Comparison of ENCODE assay signal across 8 mouse cellular contexts in genomic region chr11:112621385-112622120, GRCm38 (mm10).
A peak's percentile ranks its signal among the peaks of the same experiment; 100 is the strongest.
DNase-seq lines count a peak whose midpoint lies in the region; ATAC-seq and TF ChIP-seq lines count a peak whose summit lies in the region.

No protein-coding gene starts in this region.

- ATAC-seq in kidney, embryonic 15.5 days (replicated peaks; ENCODE audit: low FRiP score), result peak; percentile 47; the same call in 1 of the 2 replicates
- ATAC-seq in heart, embryonic 15.5 days (replicated peaks; ENCODE audit: insufficient number of reproducible peaks, insufficient read depth, low FRiP score, low read depth), result 0 out of 2 replicates have a peak, but pooled peaks have one; percentile 25
- ATAC-seq in midbrain, embryonic 15.5 days (replicated peaks), result no peak
- ATAC-seq in liver, embryonic 12.5 days, result no peak

- H3K4me3 ChIP-seq in kidney, embryonic 15.5 days (replicated peaks), result no peak overlapping the region
- peak overlapping the region; percentile 6; the same call in 1 of the 2 replicates for H3K4me3 ChIP-seq in heart, embryonic 15.5 days
- no peak overlapping the region for H3K4me3 ChIP-seq in midbrain, embryonic 15.5 days
- no peak overlapping the region for H3K4me3 ChIP-seq in thymus, adult 2 months (ENCODE audit: control insufficient read depth, insufficient read depth, low read length)
- no peak overlapping the region for H3K4me3 ChIP-seq in liver, embryonic 12.5 days

- no peak overlapping the region for H3K9ac ChIP-seq in kidney, embryonic 15.5 days
- no peak overlapping the region for H3K9ac ChIP-seq in heart, embryonic 15.5 days
- no peak overlapping the region for H3K9ac ChIP-seq in midbrain, embryonic 15.5 days
- no peak overlapping the region for H3K9ac ChIP-seq in liver, embryonic 12.5 days

- H3K4me1 ChIP-seq in kidney, embryonic 15.5 days, result peaks cover 21% of the 10 kb centered on the region
- H3K4me1 ChIP-seq in heart, embryonic 15.5 days (replicated peaks), result peaks cover 5% of the 10 kb centered on the region
- H3K4me1 ChIP-seq in midbrain, embryonic 15.5 days, result peaks cover 6% of the 10 kb centered on the region
- H3K4me1 ChIP-seq in thymus, adult 2 months (replicated peaks; ENCODE audit: control insufficient read depth, insufficient read depth, low read length), result no peaks in the 10 kb centered on the region
- no peaks in the 10 kb centered on the region for H3K4me1 ChIP-seq in liver, embryonic 12.5 days

- no peak for TF ChIP-seq POLR2A in thymus, adult 2 months (IDR thresholded peaks at IDR 0.05; ENCODE audit: control insufficient read depth, extremely low read depth, insufficient read depth, low read length, poor library complexity)

- H3K27ac ChIP-seq in kidney, embryonic 15.5 days, result peak overlapping the region; percentile 24; the same call in 1 of the 2 replicates
- peak overlapping the region; percentile 52; the same call in 1 of the 2 replicates for H3K27ac ChIP-seq in heart, embryonic 15.5 days
- H3K27ac ChIP-seq in midbrain, embryonic 15.5 days, result no peak overlapping the region
- H3K27ac ChIP-seq in thymus, adult 2 months (ENCODE audit: control insufficient read depth, insufficient read depth, low read length), result no peak overlapping the region
- no peak overlapping the region for H3K27ac ChIP-seq in liver, embryonic 12.5 days

- DNase-seq in kidney, adult 8-10 months, result no peak
- peak; percentile 16 for DNase-seq in embryo, embryonic 11 days
- DNase-seq in thymus, adult 2 months, result no peak
- no peak for DNase-seq in cerebellum, adult 9-11 months

- H3K9me3 ChIP-seq in kidney, embryonic 15.5 days (replicated peaks), result no peaks in the 10 kb centered on the region
- no peaks in the 10 kb centered on the region for H3K9me3 ChIP-seq in heart, embryonic 15.5 days (replicated peaks)
- no peaks in the 10 kb centered on the region for H3K9me3 ChIP-seq in midbrain, embryonic 15.5 days
- H3K9me3 ChIP-seq in liver, embryonic 12.5 days (replicated peaks), result 0 out of 2 replicates have a peak, but pooled peaks cover 2% of the 10 kb centered on the region

- no peaks in the 10 kb centered on the region for H3K36me3 ChIP-seq in kidney, embryonic 15.5 days
- no peaks in the 10 kb centered on the region for H3K36me3 ChIP-seq in heart, embryonic 15.5 days
- no peaks in the 10 kb centered on the region for H3K36me3 ChIP-seq in midbrain, embryonic 15.5 days (replicated peaks)
- no peaks in the 10 kb centered on the region for H3K36me3 ChIP-seq in thymus, adult 2 months (ENCODE audit: control insufficient read depth, insufficient read depth, low read length)
- no peaks in the 10 kb centered on the region for H3K36me3 ChIP-seq in liver, embryonic 12.5 days

- TF ChIP-seq CTCF in thymus, adult 2 months (IDR thresholded peaks at IDR 0.05; ENCODE audit: borderline replicate concordance, control insufficient read depth, extremely low read depth, insufficient read depth, low read length, poor library complexity), result no peak

- peak overlapping the region; percentile 51 for H3K4me2 ChIP-seq in kidney, embryonic 15.5 days
- peak overlapping the region; percentile 54 for H3K4me2 ChIP-seq in heart, embryonic 15.5 days
- H3K4me2 ChIP-seq in midbrain, embryonic 15.5 days, result peak overlapping the region; percentile 10; the same call in 1 of the 2 replicates
- no peak overlapping the region for H3K4me2 ChIP-seq in liver, embryonic 12.5 days

- H3K27me3 ChIP-seq in kidney, embryonic 15.5 days, result no peaks in the 10 kb centered on the region
- H3K27me3 ChIP-seq in heart, embryonic 15.5 days, result no peaks in the 10 kb centered on the region
- no peaks in the 10 kb centered on the region for H3K27me3 ChIP-seq in midbrain, embryonic 15.5 days (replicated peaks)
- no peaks in the 10 kb centered on the region for H3K27me3 ChIP-seq in thymus, adult 2 months (ENCODE audit: control insufficient read depth, insufficient read depth, low read length)
- no peaks in the 10 kb centered on the region for H3K27me3 ChIP-seq in liver, embryonic 12.5 days (replicated peaks)

- WGBS in kidney, embryonic 15.5 days, result 46% methylated on average over 9 of the region's 9 CpGs
- WGBS in heart, embryonic 15.5 days, result 56% methylated on average over 9 of the region's 9 CpGs
- 66% methylated on average over 9 of the region's 9 CpGs for WGBS in midbrain, embryonic 15.5 days
- WGBS in thymus, adult 2 months, result 62% methylated on average over 9 of the region's 9 CpGs
- WGBS in liver, embryonic 12.5 days (ENCODE audit: insufficient replicate concordance), result 45% methylated on average over 8 of the region's 9 CpGs

Comparison
In these comparisons a context has a peak if more than half of its experiments do, and no peak if none do; other contexts are left out.
1. ATAC-seq: peak in kidney, embryonic 15.5 days (single experiment) and heart, embryonic 15.5 days (single experiment); none in midbrain, embryonic 15.5 days (single experiment) and liver, embryonic 12.5 days (single experiment).
2. H3K27ac ChIP-seq: peak in kidney, embryonic 15.5 days (single experiment) and heart, embryonic 15.5 days (single experiment); none in midbrain, embryonic 15.5 days (single experiment), thymus, adult 2 months (single experiment) and liver, embryonic 12.5 days (single experiment).